Mouse (Mus musculus) kidney, postnatal 4 days (tissue): Measurements from ENCODE around the gene Olfr1295.

Experiments
- DNase-seq, 2 experiments: peaks; one replicate each; pipeline ENCODE4 v3.0.0; 2021; ENCODE audit warnings: mixed read lengths in 2 of 2

Gene Olfr1295

GRCm38 (mm10) chr2:111569581-111569980 lies at the start of gene Olfr1295:
TSS of gene Olfr1295 (minus strand) at chr2:111569681.
- DNase-seq, result no peak

- DNase-seq, result no peak
Measured at GRCm38 (mm10) chr2:111540191-111540590, 29.3 kb downstream of the Olfr1295 start, which contains the start of gene Olfr1294. TSS of gene Olfr1294 (minus strand) at chr2:111540291.

- no peak for DNase-seq
Measured at GRCm38 (mm10) chr2:111524903-111525302, 44.6 kb downstream of the Olfr1295 start, which contains the start of gene Olfr1293-ps. TSS of gene Olfr1293-ps (plus strand) at chr2:111525203.

DNA sequence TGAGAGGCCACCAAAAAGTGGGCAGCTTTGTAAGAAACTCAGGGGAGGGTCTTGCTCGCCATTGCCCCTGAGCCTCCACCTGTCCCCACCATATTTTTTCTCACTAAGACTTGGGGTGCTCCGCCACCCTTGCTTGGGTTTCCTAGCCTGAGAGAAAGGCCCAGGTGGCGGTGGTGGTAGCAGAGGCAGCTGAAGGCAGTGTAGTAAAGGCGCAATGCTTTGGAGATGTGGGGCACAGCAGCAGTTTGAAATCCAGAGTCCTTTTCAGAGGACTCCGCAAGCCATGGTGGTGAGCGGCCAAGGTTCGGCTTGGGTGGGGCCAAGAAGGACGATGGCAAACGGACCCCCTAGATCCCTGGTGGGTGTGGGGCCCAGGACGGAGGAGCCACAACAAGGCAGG lies 52.0 kb downstream of the Olfr1295 start:
- no peak for DNase-seq
